Mouse (Mus musculus) testis, adult 2 months (tissue): Measurements from ENCODE around the gene Gm10031. TPM values are rescaled to one million over a fixed set of nuclear protein-coding genes. Genes with fewer than 3 reads are reported as not detected.

Experiments
- H3K27ac ChIP-seq: fragments of 200-500 bp; 2 replicates; pipeline ENCODE4 v1.5.1; 2012; ENCODE audit warnings: low read depth, low read length; ENCODE audit not compliant: control insufficient read depth, insufficient read depth
- H3K27me3 ChIP-seq: fragments of 200-500 bp; 2 replicates; pipeline ENCODE4 v1.6.1; 2012; ENCODE audit warnings: mild to moderate bottlenecking, low read length, moderate library complexity; ENCODE audit not compliant: control insufficient read depth, insufficient read depth
- H3K36me3 ChIP-seq: fragments of 200-500 bp; 2 replicates; pipeline ENCODE4 v1.6.1; 2012; ENCODE audit warnings: mild to moderate bottlenecking, low read length; ENCODE audit not compliant: control insufficient read depth, insufficient read depth
- H3K4me1 ChIP-seq: fragments of 200-500 bp; 2 replicates; pipeline ENCODE4 v1.6.1; 2012; ENCODE audit warnings: low read length; ENCODE audit not compliant: control insufficient read depth, insufficient read depth
- H3K4me3 ChIP-seq: fragments of 200-500 bp; 2 replicates; pipeline ENCODE4 v1.5.1; 2012; ENCODE audit warnings: low read depth, mild to moderate bottlenecking, low read length, moderate library complexity, mixed read lengths; ENCODE audit not compliant: control insufficient read depth
- CTCF ChIP-seq: fragments of 200-500 bp; IDR thresholded peaks from 2 replicates; pipeline ENCODE4 v1.5.1; 2012; ENCODE audit warnings: low read depth, mild to moderate bottlenecking, inconsistent platforms, low read length, moderate library complexity; ENCODE audit not compliant: control insufficient read depth, insufficient read depth, insufficient replicate concordance
- POLR2A ChIP-seq: fragments of 200-500 bp; IDR thresholded peaks from 2 replicates; pipeline ENCODE4 v1.6.1; 2012; ENCODE audit warnings: low read depth, mild to moderate bottlenecking, inconsistent platforms, low read length, moderate library complexity; ENCODE audit not compliant: control insufficient read depth
- polyA plus RNA-seq: library from polyadenylated mRNA; depleted of rRNA; stranded (reverse); fragments of >200 nt; gene quantifications from 2 replicates; pipeline ENCODE4 v1.2.3, GENCODE M21; 2012

Gene Gm10031
- polyA plus RNA-seq, 1 experiment = 4.3 TPM

DNA sequence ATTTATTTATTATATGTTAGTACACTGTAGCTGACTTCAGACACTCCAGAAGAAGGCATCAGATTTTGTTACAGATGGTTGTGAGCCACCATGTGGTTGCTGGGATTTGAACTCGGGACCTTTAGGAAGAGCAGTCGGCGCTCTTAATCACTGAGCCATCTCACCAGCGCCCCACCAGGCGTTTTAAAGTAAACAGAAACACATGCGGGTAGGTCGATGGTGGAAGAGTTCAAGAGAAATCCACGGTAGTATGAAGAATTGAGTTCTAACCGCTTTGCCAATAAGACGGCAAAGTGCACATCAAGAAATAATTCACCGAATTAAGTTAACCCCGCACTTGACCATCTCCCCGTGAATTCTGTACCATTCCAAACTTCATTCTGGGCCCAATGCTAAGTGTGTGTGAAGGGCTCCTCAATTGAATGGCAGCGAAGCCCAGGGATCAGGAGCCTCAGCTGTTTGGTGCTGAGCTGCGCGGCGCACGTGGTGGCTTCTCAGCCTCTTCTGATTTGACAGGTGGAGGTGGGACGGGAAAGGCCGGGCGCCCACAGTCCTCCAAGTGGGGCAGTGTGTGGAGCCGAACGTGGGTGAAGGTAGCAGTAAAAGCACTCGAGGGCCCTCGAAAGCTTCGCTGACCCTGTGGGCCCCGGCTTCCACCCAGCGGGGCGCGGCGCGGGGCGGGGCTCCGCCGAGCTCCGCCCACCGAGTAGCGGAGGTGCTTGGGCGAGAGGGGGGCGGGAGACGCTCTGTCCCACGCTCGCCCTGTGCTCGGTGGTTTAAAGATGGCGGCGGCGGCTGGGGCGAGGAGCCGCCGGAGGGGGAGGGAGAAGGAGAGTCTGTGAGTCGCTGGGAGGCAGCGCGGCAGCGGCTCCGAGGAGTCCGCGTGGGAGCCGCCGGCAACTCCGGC lies 34.5 kb downstream of the Gm10031 start, which contains the start of gene Abl2:
Gene Abl2 (plus strand): TSS at position 763 of the 907 bp plus-strand sequence.
- Histone ChIP-seq H3K36me3 (no peaks in the 10 kb centered on the region), H3K4me3 (peak within 1 kb of the TSS; percentile 95), H3K27ac (peak within 1 kb of the TSS; percentile 92), H3K4me1 (peaks cover 2% of the 10 kb centered on the region), H3K27me3 (no peaks in the 10 kb centered on the region)
- TF ChIP-seq CTCF (no peak), POLR2A (peak; percentile 79)

- TF ChIP-seq CTCF = 0 out of 2 replicates have a peak, but pooled peaks have one; percentile 15
- TF ChIP-seq POLR2A = no peak
- peak overlapping the region; percentile 95 for H3K4me3 ChIP-seq
- H3K27ac ChIP-seq = peak overlapping the region; percentile 92
- H3K27me3 ChIP-seq = no peaks in the 10 kb centered on the region
- H3K4me1 ChIP-seq = peaks cover 2% of the 10 kb centered on the region
- no peaks in the 10 kb centered on the region for H3K36me3 ChIP-seq
Observed at GRCm38 (mm10) chr1:156558950-156559640, 35.3 kb downstream of the Gm10031 start.

DNA sequence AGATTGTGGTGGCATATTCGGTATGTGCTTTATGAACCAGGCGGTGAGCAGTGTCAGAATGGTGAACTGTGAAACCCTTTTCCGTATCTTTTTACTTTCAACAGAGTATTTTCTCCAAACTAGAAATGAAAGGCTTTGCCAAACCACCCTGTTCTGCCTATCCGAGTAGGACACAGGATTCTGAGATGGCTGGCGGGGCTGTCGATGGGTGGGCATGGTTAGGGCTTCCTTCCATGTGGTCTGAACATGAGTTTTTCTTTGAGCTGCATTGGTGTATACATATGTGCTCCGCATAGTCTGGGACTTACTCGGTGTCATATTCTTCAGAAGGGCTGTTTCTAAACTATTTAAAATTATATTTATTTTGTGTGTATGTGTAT lies 35.8 kb downstream of the Gm10031 start:
- peaks cover 2% of the 10 kb centered on the region for H3K4me1 ChIP-seq
- no peak for TF ChIP-seq POLR2A
- no peak for TF ChIP-seq CTCF
- H3K27me3 ChIP-seq = no peaks in the 10 kb centered on the region
- H3K27ac ChIP-seq = peak overlapping the region; percentile 92
- H3K4me3 ChIP-seq = peak overlapping the region; percentile 95
- H3K36me3 ChIP-seq = no peaks in the 10 kb centered on the region

GRCm38 (mm10) chr1:156560500-156560899 lies 36.7 kb downstream of the Gm10031 start:
- Histone ChIP-seq H3K36me3 (no peaks in the 10 kb centered on the region), H3K4me3 (no peak overlapping the region), H3K27ac (no peak overlapping the region), H3K27me3 (no peaks in the 10 kb centered on the region), H3K4me1 (peaks cover 2% of the 10 kb centered on the region)
- no peak for TF ChIP-seq POLR2A
- no peak for TF ChIP-seq CTCF

GRCm38 (mm10) chr1:156565328-156565727 lies 41.5 kb downstream of the Gm10031 start:
- TF ChIP-seq CTCF (no peak), POLR2A (no peak)
- Histone ChIP-seq H3K4me1 (no peaks in the 10 kb centered on the region), H3K27ac (no peak overlapping the region), H3K4me3 (no peak overlapping the region), H3K27me3 (no peaks in the 10 kb centered on the region), H3K36me3 (no peaks in the 10 kb centered on the region)

GRCm38 (mm10) chr1:156566132-156566531 lies 42.3 kb downstream of the Gm10031 start:
- no peaks in the 10 kb centered on the region for H3K27me3 ChIP-seq
- TF ChIP-seq POLR2A = no peak
- peak; percentile 68; the same call in 1 of the 2 replicates for TF ChIP-seq CTCF
- H3K4me1 ChIP-seq = no peaks in the 10 kb centered on the region
- H3K27ac ChIP-seq = no peak overlapping the region
- H3K4me3 ChIP-seq = no peak overlapping the region
- no peaks in the 10 kb centered on the region for H3K36me3 ChIP-seq

DNA sequence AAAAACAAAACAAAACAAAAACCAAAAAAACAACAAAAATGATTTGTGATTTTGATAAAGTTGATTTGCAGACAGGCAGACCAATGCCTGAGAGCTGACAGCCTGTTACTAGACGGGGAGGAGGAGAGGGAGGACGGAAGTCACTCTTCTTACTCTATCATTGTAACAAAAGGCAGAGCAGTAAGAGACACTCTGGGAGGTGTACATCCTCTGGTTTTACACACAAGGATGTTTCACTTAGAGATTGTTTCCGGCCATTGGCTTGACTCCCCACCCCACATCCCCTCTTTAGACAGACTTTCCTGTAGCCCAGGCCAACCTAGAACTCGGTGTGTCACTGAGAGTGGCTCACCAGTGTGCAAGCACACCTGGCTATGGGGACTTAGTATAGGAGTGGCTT lies 45.8 kb downstream of the Gm10031 start:
- no peak for TF ChIP-seq CTCF
- no peak for TF ChIP-seq POLR2A
- H3K27ac ChIP-seq = no peak overlapping the region
- no peaks in the 10 kb centered on the region for H3K4me1 ChIP-seq
- H3K4me3 ChIP-seq = no peak overlapping the region
- H3K36me3 ChIP-seq = no peaks in the 10 kb centered on the region
- H3K27me3 ChIP-seq = no peaks in the 10 kb centered on the region
